Mouse (Mus musculus): ENCODE results near the gene Col15a1. TPM values are rescaled to one million over a fixed set of nuclear protein-coding genes. Genes with fewer than 3 reads are reported as not detected.
A peak's percentile ranks its signal among the peaks of the same experiment; 100 is the strongest.

Col15a1 gene
- polyA plus RNA-seq, 1 experiment from 2014 or later, result 6.4 TPM

- no peak overlapping the region for H3K4me3 ChIP-seq
- WGBS, result 73% methylated on average over 9 of the region's 9 CpGs
- no peak for ATAC-seq (ENCODE audit: extremely low read depth, insufficient number of reproducible peaks, low FRiP score, low TSS enrichment)
- no peaks in the 10 kb centered on the region for H3K36me3 ChIP-seq
- no peak overlapping the region for H3K9ac ChIP-seq
- H3K4me2 ChIP-seq, result no peak overlapping the region
- H3K27me3 ChIP-seq (replicated peaks), result no peaks in the 10 kb centered on the region; the same call in 1 of the 2 replicates
- no peaks in the 10 kb centered on the region for H3K9me3 ChIP-seq
- no peaks in the 10 kb centered on the region for H3K4me1 ChIP-seq
- no peak overlapping the region for H3K27ac ChIP-seq (replicated peaks)
These were observed 64.6 kb downstream of the Col15a1 start for GRCm38 (mm10) chr4:47272452-47273130.

- Histone ChIP-seq H3K4me1 (no peaks in the 10 kb centered on the region), H3K27ac (replicated peaks) (no peak overlapping the region), H3K4me2 (no peak overlapping the region), H3K9ac (no peak overlapping the region), H3K4me3 (no peak overlapping the region), H3K27me3 (replicated peaks) (no peaks in the 10 kb centered on the region; the same call in 1 of the 2 replicates), H3K9me3 (no peaks in the 10 kb centered on the region), H3K36me3 (no peaks in the 10 kb centered on the region)
- 74% methylated on average over 8 of the region's 8 CpGs for WGBS
- ATAC-seq (ENCODE audit: extremely low read depth, insufficient number of reproducible peaks, low FRiP score, low TSS enrichment), result no peak
These were observed 65.8 kb downstream of the Col15a1 start for GRCm38 (mm10) chr4:47273795-47274194.

- Histone ChIP-seq H3K4me2 (no peak overlapping the region), H3K9ac (no peak overlapping the region), H3K27me3 (replicated peaks) (no peaks in the 10 kb centered on the region; the same call in 1 of the 2 replicates), H3K9me3 (no peaks in the 10 kb centered on the region), H3K36me3 (no peaks in the 10 kb centered on the region), H3K4me1 (no peaks in the 10 kb centered on the region), H3K4me3 (no peak overlapping the region), H3K27ac (replicated peaks) (no peak overlapping the region)
- ATAC-seq (ENCODE audit: extremely low read depth, insufficient number of reproducible peaks, low FRiP score, low TSS enrichment), result no peak
- WGBS, result 70% methylated on average over 2 of the region's 2 CpGs
These were observed 67.0 kb downstream of the Col15a1 start for GRCm38 (mm10) chr4:47274911-47275310.

GRCm38 (mm10) chr4:47278397-47278796, 70.4 kb downstream of the Col15a1 start:
- Histone ChIP-seq H3K4me3 (no peak overlapping the region), H3K27ac (replicated peaks) (no peak overlapping the region), H3K9ac (no peak overlapping the region), H3K4me1 (peaks cover 12% of the 10 kb centered on the region), H3K9me3 (no peaks in the 10 kb centered on the region), H3K4me2 (no peak overlapping the region), H3K27me3 (replicated peaks) (no peaks in the 10 kb centered on the region), H3K36me3 (no peaks in the 10 kb centered on the region)
- no peak for ATAC-seq (ENCODE audit: extremely low read depth, insufficient number of reproducible peaks, low FRiP score, low TSS enrichment)
- WGBS, result 54% methylated on average over 6 of the region's 6 CpGs

GRCm38 (mm10) chr4:47279085-47279707, 71.2 kb downstream of the Col15a1 start:
- no peak for ATAC-seq (ENCODE audit: extremely low read depth, insufficient number of reproducible peaks, low FRiP score, low TSS enrichment)
- 73% methylated on average over 10 of the region's 10 CpGs for WGBS
- H3K27ac ChIP-seq (replicated peaks), result no peak overlapping the region
- no peak overlapping the region for H3K9ac ChIP-seq
- peaks cover 14% of the 10 kb centered on the region for H3K4me1 ChIP-seq
- no peak overlapping the region for H3K4me3 ChIP-seq
- no peaks in the 10 kb centered on the region for H3K9me3 ChIP-seq
- H3K36me3 ChIP-seq, result no peaks in the 10 kb centered on the region
- no peaks in the 10 kb centered on the region for H3K27me3 ChIP-seq (replicated peaks)
- H3K4me2 ChIP-seq, result no peak overlapping the region

- no peak overlapping the region for H3K4me2 ChIP-seq
- peaks cover 24% of the 10 kb centered on the region for H3K4me1 ChIP-seq
- no peaks in the 10 kb centered on the region for H3K27me3 ChIP-seq (replicated peaks)
- no peak for ATAC-seq (ENCODE audit: extremely low read depth, insufficient number of reproducible peaks, low FRiP score, low TSS enrichment)
- WGBS, result 74% methylated on average over 5 of the region's 5 CpGs
- no peaks in the 10 kb centered on the region for H3K36me3 ChIP-seq
- no peak overlapping the region for H3K27ac ChIP-seq (replicated peaks)
- H3K9ac ChIP-seq, result no peak overlapping the region
- H3K4me3 ChIP-seq, result no peak overlapping the region
- H3K9me3 ChIP-seq, result no peaks in the 10 kb centered on the region
These were observed 72.2 kb downstream of the Col15a1 start for GRCm38 (mm10) chr4:47280126-47280525.

- Histone ChIP-seq H3K27ac (replicated peaks) (no peak overlapping the region), H3K9ac (no peak overlapping the region), H3K36me3 (no peaks in the 10 kb centered on the region), H3K27me3 (replicated peaks) (no peaks in the 10 kb centered on the region), H3K9me3 (no peaks in the 10 kb centered on the region), H3K4me2 (no peak overlapping the region), H3K4me1 (peaks cover 28% of the 10 kb centered on the region), H3K4me3 (no peak overlapping the region)
- ATAC-seq (ENCODE audit: extremely low read depth, insufficient number of reproducible peaks, low FRiP score, low TSS enrichment), result no peak
- WGBS, result 48% methylated on average over 6 of the region's 6 CpGs
These were observed 74.1 kb downstream of the Col15a1 start for GRCm38 (mm10) chr4:47281920-47282682.

- Histone ChIP-seq H3K4me1 (peaks cover 28% of the 10 kb centered on the region), H3K27ac (replicated peaks) (0 out of 2 replicates have a peak overlapping the region, but pooled peaks have one; percentile 20), H3K27me3 (replicated peaks) (no peaks in the 10 kb centered on the region; the same call in 1 of the 2 replicates), H3K36me3 (no peaks in the 10 kb centered on the region), H3K9ac (no peak overlapping the region), H3K4me3 (no peak overlapping the region), H3K4me2 (no peak overlapping the region), H3K9me3 (no peaks in the 10 kb centered on the region)
- WGBS, result 49% methylated on average over 6 of the region's 6 CpGs
- no peak for ATAC-seq (ENCODE audit: extremely low read depth, insufficient number of reproducible peaks, low FRiP score, low TSS enrichment)
These were observed 76.3 kb downstream of the Col15a1 start for GRCm38 (mm10) chr4:47284311-47284710.

GRCm38 (mm10) chr4:47284874-47285273, 76.9 kb downstream of the Col15a1 start:
- Histone ChIP-seq H3K4me1 (peaks cover 28% of the 10 kb centered on the region), H3K4me2 (no peak overlapping the region), H3K9me3 (no peaks in the 10 kb centered on the region), H3K27me3 (replicated peaks) (no peaks in the 10 kb centered on the region; the same call in 1 of the 2 replicates), H3K9ac (no peak overlapping the region), H3K27ac (replicated peaks) (peak overlapping the region; percentile 20; the same call in 1 of the 2 replicates), H3K4me3 (no peak overlapping the region), H3K36me3 (no peaks in the 10 kb centered on the region)
- 44% methylated on average over 9 of the region's 9 CpGs for WGBS
- ATAC-seq (ENCODE audit: extremely low read depth, insufficient number of reproducible peaks, low FRiP score, low TSS enrichment), result no peak

- 82% methylated on average over 3 of the region's 3 CpGs for WGBS
- H3K9me3 ChIP-seq, result no peaks in the 10 kb centered on the region
- ATAC-seq (ENCODE audit: extremely low read depth, insufficient number of reproducible peaks, low FRiP score, low TSS enrichment), result no peak
- no peaks in the 10 kb centered on the region; the same call in 1 of the 2 replicates for H3K27me3 ChIP-seq (replicated peaks)
- no peak overlapping the region for H3K27ac ChIP-seq (replicated peaks)
- no peak overlapping the region for H3K4me3 ChIP-seq
- H3K9ac ChIP-seq, result no peak overlapping the region
- no peak overlapping the region for H3K4me2 ChIP-seq
- H3K36me3 ChIP-seq, result no peaks in the 10 kb centered on the region
- peaks cover 25% of the 10 kb centered on the region for H3K4me1 ChIP-seq
These were observed 78.7 kb downstream of the Col15a1 start for GRCm38 (mm10) chr4:47286599-47287147.

GRCm38 (mm10) chr4:47287468-47287867, 79.5 kb downstream of the Col15a1 start:
- WGBS, result 51% methylated on average over 4 of the region's 4 CpGs
- peaks cover 17% of the 10 kb centered on the region for H3K4me1 ChIP-seq
- H3K27ac ChIP-seq (replicated peaks), result no peak overlapping the region
- H3K4me2 ChIP-seq, result no peak overlapping the region
- H3K27me3 ChIP-seq (replicated peaks), result no peaks in the 10 kb centered on the region; the same call in 1 of the 2 replicates
- ATAC-seq (ENCODE audit: extremely low read depth, insufficient number of reproducible peaks, low FRiP score, low TSS enrichment), result no peak
- no peak overlapping the region for H3K9ac ChIP-seq
- no peaks in the 10 kb centered on the region for H3K9me3 ChIP-seq
- no peak overlapping the region for H3K4me3 ChIP-seq
- no peaks in the 10 kb centered on the region for H3K36me3 ChIP-seq

Data from heart, embryonic 13.5 days (tissue).